Mouse (Mus musculus): Measurements from ENCODE around the gene Polr3g. TPM values are rescaled to one million over a fixed set of nuclear protein-coding genes. Genes with fewer than 3 reads are reported as not detected.
"Not testable (repeated sequence)": the region's sequence is repeated elsewhere in the genome, so short reads cannot be mapped to it uniquely, and the experiment has no call there.

Polr3g gene
- polyA plus RNA-seq, 1 experiment, result 5.2 TPM

DNA sequence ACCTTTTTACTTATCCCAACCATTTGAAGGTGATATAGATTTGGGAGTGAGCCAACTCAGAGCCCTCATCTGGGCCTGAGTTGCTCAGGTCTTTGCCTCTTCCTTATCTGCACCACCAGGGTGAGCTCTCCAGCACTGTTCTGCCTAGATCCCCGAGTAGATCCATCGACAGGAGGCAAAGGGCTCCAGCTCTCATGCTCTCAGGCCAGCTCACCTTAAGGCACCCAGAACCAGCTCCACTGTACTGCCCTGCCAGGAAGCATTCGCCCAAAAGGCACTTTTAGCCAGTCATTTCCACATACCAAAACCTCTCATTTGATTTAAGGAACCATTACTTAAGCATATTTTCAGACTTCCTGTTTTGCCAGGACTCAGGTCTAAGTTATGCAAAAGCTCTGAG, 30.1 kb upstream of the Polr3g start:
- no peak for DNase-seq
- TF ChIP-seq CTCF (IDR thresholded peaks at IDR 0.05; ENCODE audit: borderline replicate concordance, insufficient read depth, low read depth, low read length) (no peak), POLR2A (IDR thresholded peaks at IDR 0.05; ENCODE audit: borderline replicate concordance, insufficient read depth, low read length) (no peak)
- Histone ChIP-seq H3K4me1 (ENCODE audit: control insufficient read depth, insufficient read depth, low read length) (no peaks in the 10 kb centered on the region; the same call in 1 of the 2 replicates), H3K27me3 (ENCODE audit: control insufficient read depth, insufficient read depth, low read length) (no peaks in the 10 kb centered on the region), H3K27ac (ENCODE audit: insufficient read depth, low read length) (no peak overlapping the region), H3K4me3 (replicated peaks; ENCODE audit: insufficient read depth, low read depth, low read length) (no peak overlapping the region)
- WGBS, result 49% methylated on average over 3 of the region's 3 CpGs

- no peak for DNase-seq
- no peak overlapping the region for H3K4me3 ChIP-seq (replicated peaks; ENCODE audit: insufficient read depth, low read depth, low read length)
- no peaks in the 10 kb centered on the region; the same call in 1 of the 2 replicates for H3K4me1 ChIP-seq (ENCODE audit: control insufficient read depth, insufficient read depth, low read length)
- H3K27ac ChIP-seq (ENCODE audit: insufficient read depth, low read length), result no peak overlapping the region
- TF ChIP-seq POLR2A (IDR thresholded peaks at IDR 0.05; ENCODE audit: borderline replicate concordance, insufficient read depth, low read length) (no peak), CTCF (IDR thresholded peaks at IDR 0.05; ENCODE audit: borderline replicate concordance, insufficient read depth, low read depth, low read length) (no peak)
- no peaks in the 10 kb centered on the region for H3K27me3 ChIP-seq (ENCODE audit: control insufficient read depth, insufficient read depth, low read length)
- WGBS, result 90% methylated on average over 5 of the region's 5 CpGs
Measured at GRCm38 (mm10) chr13:81736606-81737005, 25.8 kb upstream of the Polr3g start.

DNA sequence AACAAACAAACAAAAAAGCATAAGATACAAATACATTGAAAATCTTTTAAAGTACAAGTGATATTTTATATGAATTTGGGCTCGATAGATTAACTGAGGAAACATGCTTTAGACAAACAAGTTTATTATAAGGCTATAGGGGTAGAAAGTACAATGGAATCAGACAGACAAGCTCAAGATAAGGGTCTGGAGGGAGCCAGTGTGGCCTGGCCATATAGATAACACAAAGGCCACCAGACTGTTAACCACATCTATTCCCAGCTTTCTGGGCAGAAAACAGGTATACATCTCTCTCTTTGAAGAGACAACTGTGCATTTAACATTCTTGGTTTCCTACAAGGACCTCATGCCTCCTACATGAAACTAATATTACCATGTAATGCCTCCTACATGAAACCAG, 19.5 kb upstream of the Polr3g start:
- Histone ChIP-seq H3K27me3 (ENCODE audit: control insufficient read depth, insufficient read depth, low read length) (no peaks in the 10 kb centered on the region), H3K4me3 (replicated peaks; ENCODE audit: insufficient read depth, low read depth, low read length) (no peak overlapping the region), H3K4me1 (ENCODE audit: control insufficient read depth, insufficient read depth, low read length) (no peaks in the 10 kb centered on the region), H3K27ac (ENCODE audit: insufficient read depth, low read length) (no peak overlapping the region)
- 96% methylated on average over 1 of the region's 1 CpGs for WGBS
- TF ChIP-seq CTCF (IDR thresholded peaks at IDR 0.05; ENCODE audit: borderline replicate concordance, insufficient read depth, low read depth, low read length), result no peak
- no peak for TF ChIP-seq POLR2A (IDR thresholded peaks at IDR 0.05; ENCODE audit: borderline replicate concordance, insufficient read depth, low read length)
- no peak for DNase-seq

- no peak for TF ChIP-seq CTCF (IDR thresholded peaks at IDR 0.05; ENCODE audit: borderline replicate concordance, insufficient read depth, low read depth, low read length)
- TF ChIP-seq POLR2A (IDR thresholded peaks at IDR 0.05; ENCODE audit: borderline replicate concordance, insufficient read depth, low read length), result no peak
- 96% methylated on average over 4 of the region's 4 CpGs for WGBS
Measured at GRCm38 (mm10) chr13:81729102-81729501, 18.3 kb upstream of the Polr3g start.

GRCm38 (mm10) chr13:81728141-81728540, 17.3 kb upstream of the Polr3g start:
- not testable (repeated sequence) for H3K27me3 ChIP-seq (ENCODE audit: control insufficient read depth, insufficient read depth, low read length); H3K4me3 ChIP-seq (replicated peaks; ENCODE audit: insufficient read depth, low read depth, low read length); H3K27ac ChIP-seq (ENCODE audit: insufficient read depth, low read length); DNase-seq; H3K4me1 ChIP-seq (ENCODE audit: control insufficient read depth, insufficient read depth, low read length)
- WGBS, result 69% methylated on average over 12 of the region's 12 CpGs

More at GRCm38 (mm10) chr13:81729102-81729501, 18.3 kb upstream of the Polr3g start:
- Histone ChIP-seq H3K4me1 (ENCODE audit: control insufficient read depth, insufficient read depth, low read length) (no peaks in the 10 kb centered on the region), H3K27ac (ENCODE audit: insufficient read depth, low read length) (no peak overlapping the region), H3K4me3 (replicated peaks; ENCODE audit: insufficient read depth, low read depth, low read length) (no peak overlapping the region), H3K27me3 (ENCODE audit: control insufficient read depth, insufficient read depth, low read length) (no peaks in the 10 kb centered on the region)
- DNase-seq, result no peak

DNA sequence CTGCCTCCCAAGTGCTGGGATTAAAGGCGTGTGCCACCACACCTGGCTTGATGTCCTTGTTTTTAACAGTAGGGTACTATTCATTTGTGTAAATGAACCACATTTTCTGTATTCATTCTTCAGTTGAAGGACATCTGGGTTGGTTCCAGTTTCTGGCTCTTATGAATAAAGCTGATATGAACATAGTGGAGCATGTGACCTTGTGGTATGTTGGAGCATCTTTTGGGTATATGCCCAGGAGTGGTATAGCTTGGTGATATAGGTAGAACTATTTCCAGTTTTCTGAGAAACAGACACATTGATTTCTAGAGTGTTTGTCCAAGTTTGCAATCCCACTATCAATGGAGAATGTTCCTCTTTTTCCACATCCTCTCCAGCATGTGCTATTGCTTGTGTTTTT, 3.1 kb upstream of the Polr3g start:
- Histone ChIP-seq H3K4me3 (replicated peaks; ENCODE audit: insufficient read depth, low read depth, low read length) (no peak overlapping the region), H3K4me1 (ENCODE audit: control insufficient read depth, insufficient read depth, low read length) (peaks cover 2% of the 10 kb centered on the region), H3K27ac (ENCODE audit: insufficient read depth, low read length) (no peak overlapping the region), H3K27me3 (ENCODE audit: control insufficient read depth, insufficient read depth, low read length) (no peaks in the 10 kb centered on the region)
- WGBS, result 98% methylated on average over 1 of the region's 1 CpGs
- TF ChIP-seq CTCF (IDR thresholded peaks at IDR 0.05; ENCODE audit: borderline replicate concordance, insufficient read depth, low read depth, low read length), result no peak
- TF ChIP-seq POLR2A (IDR thresholded peaks at IDR 0.05; ENCODE audit: borderline replicate concordance, insufficient read depth, low read length), result no peak
- DNase-seq, result no peak

DNA sequence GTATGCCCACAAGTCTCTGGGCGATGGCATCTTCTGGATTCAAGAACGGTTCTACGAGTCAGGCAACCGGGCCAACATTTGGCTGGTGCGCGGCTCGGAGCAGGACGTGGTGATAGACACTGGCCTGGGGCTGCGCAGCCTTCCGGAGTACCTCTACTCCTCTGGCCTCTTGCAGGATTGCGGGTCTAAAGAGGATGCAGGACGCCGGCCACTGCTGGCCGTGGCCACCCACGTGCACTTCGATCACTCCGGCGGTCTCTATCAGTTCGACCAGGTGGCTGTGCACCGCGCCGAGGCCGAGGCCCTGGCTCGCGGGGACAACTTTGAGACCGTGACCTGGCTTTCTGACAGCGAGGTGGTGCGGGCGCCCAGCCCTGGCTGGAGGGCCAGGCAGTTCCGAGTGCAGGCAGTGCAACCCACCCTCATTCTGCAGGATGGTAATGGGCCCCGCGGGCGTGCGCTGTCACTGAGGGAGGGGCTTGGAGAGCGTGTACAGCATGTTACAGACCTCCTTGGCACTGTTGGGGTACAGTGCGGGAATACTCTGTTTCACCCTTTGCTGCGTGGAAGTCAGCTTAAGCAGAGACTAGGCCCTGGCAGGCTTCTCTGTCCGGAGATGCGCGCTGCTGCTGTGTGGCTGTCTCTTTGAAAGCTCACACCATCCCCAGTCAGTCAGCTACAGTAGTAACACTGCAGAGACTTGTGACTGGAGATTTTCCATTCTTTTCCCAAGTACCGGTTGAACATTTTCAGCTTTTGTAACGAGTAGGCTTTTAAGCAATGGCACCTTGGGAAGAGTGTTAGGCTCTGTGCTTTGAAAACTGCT, 946 bp upstream of the Polr3g start:
- H3K27me3 ChIP-seq (ENCODE audit: control insufficient read depth, insufficient read depth, low read length), result no peaks in the 10 kb centered on the region
- peak in 1 of 2 experiments; percentile 65 for DNase-seq
- peak overlapping the region; percentile 64; the same call in 1 of the 2 replicates for H3K27ac ChIP-seq (ENCODE audit: insufficient read depth, low read length)
- peaks cover 2% of the 10 kb centered on the region for H3K4me1 ChIP-seq (ENCODE audit: control insufficient read depth, insufficient read depth, low read length)
- peak overlapping the region; percentile 98 for H3K4me3 ChIP-seq (replicated peaks; ENCODE audit: insufficient read depth, low read depth, low read length)
- under 1% methylated on average over 42 of the region's 42 CpGs for WGBS
- no peak for TF ChIP-seq POLR2A (IDR thresholded peaks at IDR 0.05; ENCODE audit: borderline replicate concordance, insufficient read depth, low read length)
- no peak for TF ChIP-seq CTCF (IDR thresholded peaks at IDR 0.05; ENCODE audit: borderline replicate concordance, insufficient read depth, low read depth, low read length)

DNA sequence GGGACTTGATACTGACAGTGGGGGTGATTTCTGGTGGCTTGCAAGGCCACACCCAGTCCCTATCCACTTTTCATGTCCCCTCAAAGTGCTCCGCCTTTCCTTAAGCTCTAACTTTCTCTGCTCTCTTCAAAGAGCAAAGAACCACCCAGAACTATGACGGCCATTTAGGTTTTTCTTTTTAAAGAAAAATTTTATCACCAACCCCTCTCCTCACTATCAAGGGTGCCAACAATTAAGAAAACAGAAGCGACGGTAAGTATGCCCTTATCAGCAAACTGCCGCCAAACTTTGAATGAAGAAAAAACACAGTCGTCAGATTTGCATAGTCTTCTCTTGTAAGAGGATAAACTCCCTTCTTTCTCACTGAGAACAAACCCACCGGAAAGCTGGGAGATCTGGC, 547 bp downstream of the Polr3g start:
- WGBS, result 2% methylated on average over 7 of the region's 7 CpGs
- TF ChIP-seq POLR2A (IDR thresholded peaks at IDR 0.05; ENCODE audit: borderline replicate concordance, insufficient read depth, low read length) (no peak), CTCF (IDR thresholded peaks at IDR 0.05; ENCODE audit: borderline replicate concordance, insufficient read depth, low read depth, low read length) (no peak)
- Histone ChIP-seq H3K27me3 (ENCODE audit: control insufficient read depth, insufficient read depth, low read length) (no peaks in the 10 kb centered on the region), H3K4me3 (replicated peaks; ENCODE audit: insufficient read depth, low read depth, low read length) (peak overlapping the region; percentile 98), H3K27ac (ENCODE audit: insufficient read depth, low read length) (no peak overlapping the region), H3K4me1 (ENCODE audit: control insufficient read depth, insufficient read depth, low read length) (peaks cover 2% of the 10 kb centered on the region)
- no peak for DNase-seq

Data from cerebellum, adult 2 months (tissue).